Mouse (Mus musculus) ES-CJ7 (cell line): Measurements from ENCODE around the gene Sult5a1.
A peak's percentile ranks its signal among the peaks of the same experiment; 100 is the strongest.
"Not testable (repeated sequence)": the region's sequence is repeated elsewhere in the genome, so short reads cannot be mapped to it uniquely, and the experiment has no call there.

ENCODE experiments used
- DNase-seq: peaks from one replicate; pipeline ENCODE4 v3.0.0; 2011; ENCODE audit warnings: low read depth, low spot score

Gene Sult5a1

GRCm38 (mm10) chr8:123135406-123135805 lies 22.7 kb downstream of the Sult5a1 start:
- no peak for DNase-seq

- no peak for DNase-seq
Observed at GRCm38 (mm10) chr8:123134149-123134713, 23.9 kb downstream of the Sult5a1 start.

GRCm38 (mm10) chr8:123132953-123133352 lies 25.2 kb downstream of the Sult5a1 start:
- no peak for DNase-seq

- no peak for DNase-seq
Observed at GRCm38 (mm10) chr8:123131041-123131440, 27.1 kb downstream of the Sult5a1 start.

- DNase-seq = peak; percentile 58
Observed at GRCm38 (mm10) chr8:123126193-123126816, 31.8 kb downstream of the Sult5a1 start.

GRCm38 (mm10) chr8:123122670-123123069 lies 35.4 kb downstream of the Sult5a1 start:
- no peak for DNase-seq

- no peak for DNase-seq
Observed at GRCm38 (mm10) chr8:123122059-123122458, 36.1 kb downstream of the Sult5a1 start.

GRCm38 (mm10) chr8:123117744-123118143 lies 40.4 kb downstream of the Sult5a1 start:
- no peak for DNase-seq

- DNase-seq = no peak
Observed at GRCm38 (mm10) chr8:123117127-123117731, 40.9 kb downstream of the Sult5a1 start, which contains the start of gene Cpne7. Cpne7 (plus strand) TSS chr8:123117374.

GRCm38 (mm10) chr8:123114644-123115043 lies 43.5 kb downstream of the Sult5a1 start:
- no peak for DNase-seq

GRCm38 (mm10) chr8:123113908-123114469 lies 44.1 kb downstream of the Sult5a1 start:
- DNase-seq = no peak

- DNase-seq = no peak
Observed at GRCm38 (mm10) chr8:123112892-123113291, 45.2 kb downstream of the Sult5a1 start.

- DNase-seq = peak; percentile 90
Observed at GRCm38 (mm10) chr8:123110649-123111048, 47.5 kb downstream of the Sult5a1 start.

- DNase-seq = no peak
Observed at GRCm38 (mm10) chr8:123108953-123109352, 49.2 kb downstream of the Sult5a1 start.

GRCm38 (mm10) chr8:123108010-123108409 lies 50.1 kb downstream of the Sult5a1 start:
- no peak for DNase-seq

GRCm38 (mm10) chr8:123106531-123106930 lies 51.6 kb downstream of the Sult5a1 start:
- DNase-seq = peak; percentile 55

GRCm38 (mm10) chr8:123105553-123106326 lies 52.4 kb downstream of the Sult5a1 start:
- peak; percentile 80 for DNase-seq

- DNase-seq = no peak
Observed at GRCm38 (mm10) chr8:123104046-123104767, 53.9 kb downstream of the Sult5a1 start.

GRCm38 (mm10) chr8:123103285-123103684 lies 54.8 kb downstream of the Sult5a1 start:
- DNase-seq = no peak

- DNase-seq = not testable (repeated sequence)
Observed at GRCm38 (mm10) chr8:123102855-123103254, 55.3 kb downstream of the Sult5a1 start.
